Mouse (Mus musculus): Measurements from ENCODE around the gene Gm20918. TPM values are rescaled to one million over a fixed set of nuclear protein-coding genes. Genes with fewer than 3 reads are reported as not detected.

The Gm20918 gene
- total RNA-seq (2023), result not detected

DNA sequence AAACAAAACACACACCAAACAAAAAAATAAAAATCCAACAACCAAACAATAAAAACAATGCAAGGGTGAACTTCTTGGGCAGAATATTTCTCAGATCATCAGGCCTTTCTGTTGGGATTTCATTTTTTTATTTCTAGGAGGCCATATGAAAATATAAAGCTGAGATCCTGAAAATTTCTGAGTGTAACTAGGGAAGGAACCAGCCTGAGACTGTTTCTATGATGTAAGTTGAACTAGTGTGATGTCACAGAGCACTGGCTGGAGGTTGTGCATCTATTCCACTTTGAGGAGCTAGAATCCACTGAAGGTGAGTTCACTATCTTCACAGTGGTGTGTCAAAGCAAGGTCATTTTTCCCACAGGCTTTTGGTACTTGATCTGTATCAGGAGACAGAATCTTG is at the start of gene Gm20918:
Gene Gm20918, plus strand, starts transcription at position 301 of the 400 bp plus-strand sequence.

Other genes starting within 250 kb of the Gm20918 start
- not detected for gene Gm21820, start 205.5 kb downstream of the Gm20918 start, total RNA-seq (2023)

All from monocyte, adult 59 days (primary cell).